Mouse (Mus musculus): ENCODE measurements around the gene Map3k13.

DNA sequence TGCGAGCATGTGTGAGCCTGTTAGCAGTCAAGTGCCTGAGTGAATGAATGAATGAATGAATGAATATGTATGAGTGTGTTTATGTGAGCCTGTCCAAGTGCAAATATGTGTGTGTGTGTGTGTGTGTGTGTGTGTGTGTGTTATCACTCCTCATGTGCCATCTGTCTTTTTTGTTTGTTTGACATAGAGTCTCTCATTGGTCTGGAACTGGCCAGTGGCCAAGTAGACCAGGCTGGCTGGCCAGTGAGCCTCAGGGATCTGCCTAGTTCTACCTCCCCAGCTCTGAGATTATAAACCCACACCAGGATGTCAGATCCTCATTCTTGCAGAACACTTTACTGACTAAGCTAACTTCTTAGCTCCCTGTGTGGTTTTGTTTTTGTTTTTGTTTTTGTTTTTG is 10.1 kb downstream of the Map3k13 start:
- TF ChIP-seq POLR2A (IDR thresholded peaks at IDR 0.05; ENCODE audit: insufficient read depth, low read length) (no peak), CTCF (IDR thresholded peaks at IDR 0.05; ENCODE audit: low read depth, low read length) (no peak), EP300 (IDR thresholded peaks at IDR 0.05; ENCODE audit: insufficient read depth, low read depth, low read length) (no peak)

Measured in ES-Bruce4 (cell line).